Mouse (Mus musculus): ENCODE measurements around the gene Sema3a. TPM values are rescaled to one million over a fixed set of nuclear protein-coding genes. Genes with fewer than 3 reads are reported as not detected.
A peak's percentile ranks its signal among the peaks of the same experiment; 100 is the strongest.
"Not testable (repeated sequence)": the region's sequence is repeated elsewhere in the genome, so short reads cannot be mapped to it uniquely, and the experiment has no call there.

Sema3a gene
- polyA plus RNA-seq, 1 experiment from 2014 or later = 71.9 TPM

DNA sequence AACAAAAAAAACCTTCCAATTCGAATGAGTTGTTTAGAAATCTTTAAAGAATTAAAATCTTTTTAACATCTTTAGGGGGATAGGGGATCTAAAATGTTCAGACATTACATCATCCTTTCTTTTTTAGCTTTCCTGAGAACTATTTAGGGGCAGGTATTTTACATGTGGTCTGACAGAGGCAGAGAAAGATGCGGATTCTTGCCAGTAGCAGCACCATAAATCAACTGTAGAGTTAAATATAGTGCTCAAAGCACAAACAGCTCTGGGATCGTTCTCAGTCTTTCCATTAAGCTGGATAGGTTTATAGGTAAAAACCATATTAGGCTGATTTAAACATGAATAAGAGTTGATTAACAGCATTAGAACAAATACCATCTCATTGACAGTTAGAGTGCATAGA, 307.4 kb downstream of the Sema3a start:
- 81% methylated on average over 3 of the region's 3 CpGs for WGBS
- no peaks in the 10 kb centered on the region for H3K9me3 ChIP-seq
- no peak for ATAC-seq (ENCODE audit: insufficient number of reproducible peaks, insufficient read depth, low FRiP score, low TSS enrichment)

GRCm38 (mm10) chr5:13433303-13433702, 308.1 kb downstream of the Sema3a start:
- WGBS = 62% methylated on average over 2 of the region's 2 CpGs
- Histone ChIP-seq H3K9ac (no peak overlapping the region), H3K4me1 (no peaks in the 10 kb centered on the region), H3K4me2 (replicated peaks) (no peak overlapping the region), H3K36me3 (no peaks in the 10 kb centered on the region), H3K4me3 (no peak overlapping the region), H3K27ac (no peak overlapping the region), H3K9me3 (no peaks in the 10 kb centered on the region), H3K27me3 (no peaks in the 10 kb centered on the region)
- ATAC-seq (ENCODE audit: insufficient number of reproducible peaks, insufficient read depth, low FRiP score, low TSS enrichment) = no peak

More for the DNA sequence above, 307.4 kb downstream of the Sema3a start:
- no peak overlapping the region for H3K4me3 ChIP-seq
- no peak overlapping the region for H3K4me2 ChIP-seq (replicated peaks)
- H3K4me1 ChIP-seq = no peaks in the 10 kb centered on the region
- no peak overlapping the region for H3K27ac ChIP-seq
- no peaks in the 10 kb centered on the region for H3K27me3 ChIP-seq
- H3K36me3 ChIP-seq = no peaks in the 10 kb centered on the region
- H3K9ac ChIP-seq = no peak overlapping the region

DNA sequence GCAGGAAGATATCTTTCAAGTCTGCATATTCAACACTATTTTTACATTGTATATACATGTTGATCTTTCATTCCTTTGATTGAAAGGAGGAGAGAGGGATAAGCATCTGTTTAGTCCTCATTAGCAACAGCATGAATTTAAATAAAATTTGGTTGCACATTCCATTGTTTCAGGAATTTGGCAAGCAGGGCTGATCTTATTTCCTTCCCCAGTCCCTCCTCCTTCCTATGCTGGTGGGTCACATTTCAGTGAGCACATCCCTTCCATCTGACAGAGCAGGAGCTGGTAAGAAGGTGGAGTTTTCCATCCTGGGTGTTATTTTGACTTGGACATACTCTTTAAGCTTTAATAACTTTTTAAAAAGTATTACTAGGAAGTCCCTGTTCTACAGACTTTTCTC, 315.9 kb downstream of the Sema3a start:
- Histone ChIP-seq H3K4me2 (replicated peaks) (no peak overlapping the region), H3K27me3 (no peaks in the 10 kb centered on the region), H3K4me3 (no peak overlapping the region), H3K27ac (no peak overlapping the region), H3K36me3 (no peaks in the 10 kb centered on the region), H3K4me1 (0 out of 2 replicates have a peak, but pooled peaks cover 3% of the 10 kb centered on the region), H3K9ac (no peak overlapping the region), H3K9me3 (no peaks in the 10 kb centered on the region)
- no peak for ATAC-seq (ENCODE audit: insufficient number of reproducible peaks, insufficient read depth, low FRiP score, low TSS enrichment)

GRCm38 (mm10) chr5:13460182-13461001, 335.2 kb downstream of the Sema3a start:
- no peak overlapping the region for H3K9ac ChIP-seq
- no peaks in the 10 kb centered on the region for H3K9me3 ChIP-seq
- H3K27me3 ChIP-seq = no peaks in the 10 kb centered on the region
- no peak for ATAC-seq (ENCODE audit: insufficient number of reproducible peaks, insufficient read depth, low FRiP score, low TSS enrichment)
- no peak overlapping the region for H3K4me3 ChIP-seq
- H3K4me2 ChIP-seq (replicated peaks) = no peak overlapping the region
- no peaks in the 10 kb centered on the region for H3K36me3 ChIP-seq
- 69% methylated on average over 1 of the region's 1 CpGs for WGBS
- H3K4me1 ChIP-seq = no peaks in the 10 kb centered on the region
- no peak overlapping the region for H3K27ac ChIP-seq

DNA sequence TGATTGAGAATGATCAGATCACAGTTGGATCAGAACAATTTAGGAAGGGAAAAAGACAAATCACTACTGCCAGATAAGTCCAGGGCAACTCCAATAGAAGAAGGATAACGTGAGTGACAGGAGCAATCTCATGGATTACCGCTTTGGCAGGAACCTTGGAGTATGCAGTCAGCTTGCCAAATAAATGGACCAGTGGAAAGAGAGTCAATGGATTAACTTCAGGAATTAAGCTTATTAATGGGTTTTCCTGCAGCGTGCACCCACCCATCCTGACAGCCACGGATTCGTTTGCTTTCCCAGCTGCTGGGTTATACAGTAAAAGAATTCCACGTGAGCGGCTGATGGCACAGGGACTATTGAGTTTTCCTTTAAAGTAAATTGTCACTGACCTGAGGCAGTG, 343.6 kb downstream of the Sema3a start:
- Histone ChIP-seq H3K4me1 (peaks cover 14% of the 10 kb centered on the region; the same call in 1 of the 2 replicates), H3K4me2 (replicated peaks) (no peak overlapping the region), H3K27me3 (no peaks in the 10 kb centered on the region), H3K36me3 (no peaks in the 10 kb centered on the region), H3K27ac (no peak overlapping the region), H3K9me3 (no peaks in the 10 kb centered on the region), H3K4me3 (no peak overlapping the region), H3K9ac (no peak overlapping the region)
- ATAC-seq (ENCODE audit: insufficient number of reproducible peaks, insufficient read depth, low FRiP score, low TSS enrichment) = no peak
- 41% methylated on average over 7 of the region's 7 CpGs for WGBS

DNA sequence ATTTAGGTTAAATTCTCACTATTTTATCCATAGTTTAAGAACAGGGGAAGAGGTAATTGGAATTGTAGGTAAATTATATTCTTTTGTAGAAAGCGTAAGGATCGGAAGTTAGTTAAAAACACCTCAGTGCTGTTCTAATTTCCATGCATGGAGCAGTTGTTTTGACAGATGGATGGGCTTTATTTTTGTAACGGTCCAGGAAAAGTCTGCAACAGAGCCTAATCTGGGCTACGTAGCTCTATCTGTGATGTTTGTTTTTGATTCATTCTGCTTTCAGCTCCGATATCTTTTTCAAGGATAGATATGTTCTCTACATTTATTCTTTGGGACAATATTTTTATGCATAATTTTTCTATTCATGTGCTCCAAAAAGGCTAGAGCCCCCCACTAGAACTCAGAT, 344.2 kb downstream of the Sema3a start:
- Histone ChIP-seq H3K9me3 (no peaks in the 10 kb centered on the region), H3K36me3 (no peaks in the 10 kb centered on the region; the same call in 1 of the 2 replicates), H3K27me3 (no peaks in the 10 kb centered on the region), H3K9ac (no peak overlapping the region), H3K4me1 (peaks cover 14% of the 10 kb centered on the region; the same call in 1 of the 2 replicates), H3K4me2 (replicated peaks) (no peak overlapping the region), H3K4me3 (no peak overlapping the region), H3K27ac (peak overlapping the region; percentile 57; the same call in 1 of the 2 replicates)
- ATAC-seq (ENCODE audit: insufficient number of reproducible peaks, insufficient read depth, low FRiP score, low TSS enrichment) = no peak
- 38% methylated on average over 5 of the region's 5 CpGs for WGBS

- Histone ChIP-seq H3K9ac (no peak overlapping the region), H3K4me1 (peaks cover 14% of the 10 kb centered on the region; the same call in 1 of the 2 replicates), H3K4me3 (no peak overlapping the region), H3K9me3 (no peaks in the 10 kb centered on the region), H3K27ac (peak overlapping the region; percentile 57; the same call in 1 of the 2 replicates), H3K4me2 (replicated peaks) (no peak overlapping the region), H3K36me3 (no peaks in the 10 kb centered on the region; the same call in 1 of the 2 replicates), H3K27me3 (no peaks in the 10 kb centered on the region)
- WGBS = 33% methylated on average over 7 of the region's 7 CpGs
- 0 out of 2 replicates have a peak, but pooled peaks have one; percentile 6 for ATAC-seq (ENCODE audit: insufficient number of reproducible peaks, insufficient read depth, low FRiP score, low TSS enrichment)
Observed at GRCm38 (mm10) chr5:13470057-13470905, 345.1 kb downstream of the Sema3a start.

DNA sequence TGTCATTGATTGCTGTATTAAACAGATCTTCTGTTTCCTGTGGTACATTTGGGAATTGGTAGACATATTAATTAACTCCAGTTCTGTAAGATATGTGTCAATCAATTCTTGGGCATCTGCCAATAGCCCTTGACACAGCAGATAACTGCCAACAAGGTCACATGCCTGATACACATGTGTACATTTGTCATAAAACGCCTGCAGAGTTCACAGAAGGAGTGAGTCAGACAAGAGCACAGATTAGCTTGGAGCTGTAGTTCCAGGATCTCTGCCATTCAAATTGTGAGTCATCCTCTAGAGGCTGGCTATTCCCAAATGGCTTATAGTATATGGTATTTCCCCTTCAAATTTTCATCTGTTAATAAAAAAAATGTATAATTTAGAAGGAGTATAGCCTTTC, 352.4 kb downstream of the Sema3a start:
- H3K4me2 ChIP-seq (replicated peaks) = no peak overlapping the region
- H3K36me3 ChIP-seq = no peaks in the 10 kb centered on the region; the same call in 1 of the 2 replicates
- no peak for ATAC-seq (ENCODE audit: insufficient number of reproducible peaks, insufficient read depth, low FRiP score, low TSS enrichment)
- WGBS = 32% methylated on average over 1 of the region's 1 CpGs
- no peak overlapping the region for H3K27ac ChIP-seq
- H3K4me3 ChIP-seq = no peak overlapping the region
- H3K4me1 ChIP-seq = no peaks in the 10 kb centered on the region
- no peaks in the 10 kb centered on the region for H3K27me3 ChIP-seq
- no peaks in the 10 kb centered on the region for H3K9me3 ChIP-seq
- no peak overlapping the region for H3K9ac ChIP-seq

DNA sequence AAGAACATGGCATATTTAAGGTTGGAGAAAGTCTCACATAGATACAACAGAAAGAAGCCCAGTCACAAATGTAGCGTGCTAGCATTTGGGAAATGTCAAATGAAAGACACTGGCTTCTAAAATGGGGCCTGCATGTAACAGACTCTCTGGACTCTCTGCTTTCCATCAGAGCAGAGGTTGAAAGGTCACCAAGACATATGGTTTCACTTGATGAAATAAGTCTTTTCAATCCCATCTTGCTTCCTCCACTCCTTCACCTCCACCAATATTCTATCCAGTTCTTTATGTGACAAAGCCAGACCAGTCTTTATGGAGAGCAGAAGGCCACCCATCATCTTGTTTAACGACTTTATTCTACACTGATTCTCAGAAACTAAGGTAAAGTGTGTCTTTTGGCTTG, 363.5 kb downstream of the Sema3a start:
- no peak overlapping the region for H3K4me3 ChIP-seq
- no peak for ATAC-seq (ENCODE audit: insufficient number of reproducible peaks, insufficient read depth, low FRiP score, low TSS enrichment)
- H3K4me1 ChIP-seq = no peaks in the 10 kb centered on the region
- H3K4me2 ChIP-seq (replicated peaks) = no peak overlapping the region
- no peak overlapping the region for H3K27ac ChIP-seq
- no peaks in the 10 kb centered on the region for H3K27me3 ChIP-seq
- no peaks in the 10 kb centered on the region for H3K36me3 ChIP-seq
- 26% methylated on average over 2 of the region's 2 CpGs for WGBS
- no peak overlapping the region for H3K9ac ChIP-seq
- H3K9me3 ChIP-seq = no peaks in the 10 kb centered on the region

GRCm38 (mm10) chr5:13495967-13496366, 370.8 kb downstream of the Sema3a start:
- not testable (repeated sequence) for H3K27ac ChIP-seq; H3K4me2 ChIP-seq (replicated peaks); H3K4me1 ChIP-seq; H3K9ac ChIP-seq; H3K9me3 ChIP-seq; H3K27me3 ChIP-seq; H3K36me3 ChIP-seq; ATAC-seq (ENCODE audit: insufficient number of reproducible peaks, insufficient read depth, low FRiP score, low TSS enrichment); H3K4me3 ChIP-seq
- WGBS = 53% methylated on average over 3 of the region's 3 CpGs

GRCm38 (mm10) chr5:13499835-13500234, 374.6 kb downstream of the Sema3a start:
- no peak overlapping the region for H3K4me2 ChIP-seq (replicated peaks)

More at GRCm38 (mm10) chr5:13499835-13500234, 374.6 kb downstream of the Sema3a start:
- WGBS = 83% methylated on average over 2 of the region's 2 CpGs
- Histone ChIP-seq H3K4me1 (no peaks in the 10 kb centered on the region), H3K27ac (no peak overlapping the region), H3K36me3 (no peaks in the 10 kb centered on the region), H3K4me3 (no peak overlapping the region), H3K9ac (no peak overlapping the region), H3K9me3 (no peaks in the 10 kb centered on the region), H3K27me3 (no peaks in the 10 kb centered on the region)
- ATAC-seq (ENCODE audit: insufficient number of reproducible peaks, insufficient read depth, low FRiP score, low TSS enrichment) = no peak
